Mouse (Mus musculus) MEL-GATA-1-ER (cell line): ENCODE results near the gene Hps4.

Experiments used
- DNase-seq: peaks from one replicate; pipeline ENCODE4 v3.0.0-alpha.2; 2012; ENCODE audit warnings: low read depth; ENCODE audit errors: extremely low read depth

The Hps4 gene

GRCm38 (mm10) chr5:112366879-112367278 lies 24.0 kb downstream of the Hps4 start:
- no peak for DNase-seq

DNA sequence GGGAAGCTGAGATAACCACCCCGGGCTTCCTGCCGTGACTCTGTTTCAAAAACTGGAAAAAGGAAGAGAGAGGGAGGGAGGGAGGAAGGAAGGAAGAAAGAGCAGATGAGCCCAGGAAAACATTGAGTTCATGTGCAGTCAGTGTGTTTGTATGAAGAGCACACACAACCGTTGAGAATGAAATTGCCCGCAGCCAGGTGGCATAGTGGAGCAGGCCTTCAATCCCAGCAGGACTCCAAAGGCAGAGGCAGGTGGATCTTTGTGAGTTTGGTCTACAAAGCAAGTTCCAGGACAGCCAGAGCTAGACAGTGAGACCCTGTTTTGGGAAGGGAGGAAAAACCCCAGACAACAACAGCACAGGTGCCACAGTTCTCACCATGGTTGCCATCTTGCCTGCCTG lies 24.5 kb downstream of the Hps4 start:
- DNase-seq = no peak

GRCm38 (mm10) chr5:112367929-112368328 lies 25.0 kb downstream of the Hps4 start:
- no peak for DNase-seq

DNA sequence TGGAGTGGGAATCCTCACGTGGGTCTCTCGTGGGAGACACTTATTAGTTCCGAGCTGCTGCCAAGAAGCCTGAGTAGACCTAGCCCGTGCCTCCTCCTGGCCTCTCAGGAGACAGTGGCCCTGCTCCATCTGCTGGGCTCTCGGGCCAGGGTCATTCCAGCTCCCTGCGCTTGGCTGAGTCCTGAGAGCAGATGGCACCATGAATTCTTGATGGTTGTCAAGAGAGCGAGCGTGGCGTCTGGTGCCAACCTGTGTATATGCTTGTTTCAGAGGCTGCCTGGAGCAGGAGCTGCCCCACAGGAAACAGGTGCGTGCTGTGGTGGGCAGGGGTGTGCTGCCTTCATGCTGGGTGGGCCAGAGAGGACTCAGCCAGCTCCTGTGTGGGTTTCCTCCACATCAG lies 25.8 kb downstream of the Hps4 start:
- no peak for DNase-seq

- no peak for DNase-seq
Observed at GRCm38 (mm10) chr5:112369326-112369725, 26.4 kb downstream of the Hps4 start.

DNA sequence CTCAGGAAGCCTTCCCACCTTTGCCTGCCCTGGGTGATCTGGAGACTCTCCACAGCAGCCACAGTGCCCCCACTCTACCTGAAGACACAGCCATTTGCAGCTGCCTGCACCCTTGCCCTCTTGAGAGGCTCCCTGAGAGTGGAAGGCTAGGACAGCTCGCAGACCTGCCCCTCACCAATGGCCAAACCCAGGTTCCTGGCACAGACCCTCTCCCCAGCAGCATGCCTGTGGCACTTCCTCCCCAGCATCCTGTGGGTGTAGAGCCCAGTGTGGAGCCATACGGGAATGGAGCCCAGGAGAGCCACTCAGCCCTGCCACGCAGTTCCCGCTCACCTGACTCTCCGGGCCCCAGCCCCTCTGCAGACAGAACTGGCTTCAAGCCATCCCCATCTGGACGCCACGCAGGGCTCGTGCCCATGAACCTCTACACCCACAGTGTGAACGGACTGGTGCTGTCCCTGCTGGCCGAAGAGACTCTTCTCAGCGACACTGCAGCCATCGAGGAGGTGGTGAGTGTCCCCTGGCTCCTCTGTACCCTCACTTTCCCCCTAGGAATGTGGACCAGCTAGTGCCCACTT lies 27.4 kb downstream of the Hps4 start:
- no peak for DNase-seq

GRCm38 (mm10) chr5:112371933-112372332 lies 29.1 kb downstream of the Hps4 start:
- DNase-seq = no peak

- no peak for DNase-seq
Observed at GRCm38 (mm10) chr5:112376111-112376510, 33.2 kb downstream of the Hps4 start.

GRCm38 (mm10) chr5:112377380-112377779 lies 34.5 kb downstream of the Hps4 start:
- no peak for DNase-seq

DNA sequence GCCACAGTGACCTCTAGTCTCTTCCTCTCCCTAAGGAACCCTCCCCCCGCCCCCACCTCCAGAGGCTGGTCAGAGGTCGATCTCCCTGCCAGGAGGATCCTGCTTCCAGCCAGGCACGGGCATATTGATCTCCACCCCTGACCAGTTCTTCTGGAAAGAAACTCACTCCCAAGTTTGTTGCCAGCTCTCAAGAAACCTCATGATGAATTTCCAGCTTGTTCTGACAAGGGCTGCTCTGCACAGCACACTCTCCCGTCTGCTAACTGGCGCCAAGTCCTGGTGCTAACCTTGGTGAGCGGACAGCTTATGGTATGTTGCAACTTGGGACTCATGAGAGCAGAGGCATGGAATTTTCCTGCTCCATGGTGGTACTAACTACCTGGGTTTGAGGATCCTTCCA lies 35.8 kb downstream of the Hps4 start:
- DNase-seq = no peak

DNA sequence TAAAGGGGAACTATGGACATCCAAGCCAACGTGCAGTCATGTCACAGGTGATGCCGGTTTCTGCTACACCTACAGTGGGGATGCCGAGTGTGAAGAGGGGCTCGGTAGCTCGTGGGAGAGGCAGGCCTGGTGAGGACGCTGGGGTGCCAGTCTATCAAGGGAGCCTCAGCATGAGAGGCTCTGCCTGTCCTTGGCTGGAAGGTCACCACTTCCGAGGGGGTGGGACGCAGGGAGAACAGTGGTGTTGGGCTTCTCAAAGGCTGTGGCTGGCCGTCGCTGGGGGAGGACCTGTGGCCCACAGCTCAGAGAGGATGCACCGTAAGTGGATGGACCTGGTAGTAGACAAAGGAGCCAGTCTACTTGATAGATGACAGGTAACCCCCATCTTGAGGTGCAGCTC lies 38.3 kb downstream of the Hps4 start:
- DNase-seq = no peak

GRCm38 (mm10) chr5:112382042-112382441 lies 39.2 kb downstream of the Hps4 start:
- DNase-seq = no peak

DNA sequence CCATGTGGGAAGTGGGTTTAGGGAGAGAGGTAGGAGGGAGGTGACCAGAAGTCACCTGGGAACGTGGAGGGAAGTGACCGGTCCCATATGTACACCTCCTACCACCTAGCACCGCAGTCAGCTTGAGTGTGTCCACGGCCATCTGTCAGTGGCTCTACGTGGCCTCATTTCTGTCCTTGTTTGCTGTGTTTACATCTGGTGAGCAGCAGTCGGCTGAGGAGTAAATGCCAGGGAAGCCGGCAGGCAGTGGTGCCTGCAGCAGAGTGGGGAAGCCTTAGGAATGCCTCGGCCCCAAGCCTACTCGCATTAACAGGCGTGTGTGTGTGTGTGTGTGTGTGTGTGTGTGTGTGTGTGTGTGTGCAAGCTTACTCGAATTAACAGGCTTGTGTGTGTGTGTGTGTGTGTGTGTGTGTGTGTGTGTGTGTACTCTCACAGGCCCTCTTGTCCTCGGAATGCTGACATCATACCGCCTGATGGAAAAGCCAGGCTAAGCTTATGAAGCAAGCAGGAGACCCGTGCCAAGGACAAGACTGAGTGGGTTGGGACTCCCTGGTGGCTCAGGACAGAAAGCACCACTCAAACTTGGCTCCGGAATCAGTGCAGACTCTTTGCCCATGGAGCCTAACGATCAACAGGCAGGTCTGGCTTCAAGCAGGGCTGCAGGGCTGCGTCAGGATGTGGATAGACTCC lies 39.9 kb downstream of the Hps4 start:
- no peak for DNase-seq

GRCm38 (mm10) chr5:112384805-112385472 lies 42.1 kb downstream of the Hps4 start:
- no peak for DNase-seq

- peak; percentile 18 for DNase-seq
Observed at GRCm38 (mm10) chr5:112385973-112386372, 43.1 kb downstream of the Hps4 start.

DNA sequence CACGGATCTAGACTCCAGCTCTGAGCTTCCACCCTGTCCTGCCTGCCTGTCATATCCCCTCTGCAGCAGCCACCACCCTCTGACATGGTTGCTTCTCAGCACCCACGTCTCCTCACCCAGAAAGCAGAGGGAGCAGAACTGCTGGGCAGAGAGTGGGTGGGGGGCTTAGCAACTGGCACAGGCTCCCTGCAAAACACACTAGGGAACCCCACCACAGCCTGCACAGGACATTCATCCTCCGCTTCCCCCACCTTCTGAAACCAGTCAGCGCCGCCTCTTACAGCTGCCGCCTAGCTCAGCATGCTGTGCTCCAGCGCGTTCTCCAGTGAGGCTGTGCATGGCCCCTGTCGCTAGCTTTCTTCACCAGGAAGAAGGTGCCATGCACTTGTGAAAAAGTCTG lies 46.5 kb downstream of the Hps4 start:
- no peak for DNase-seq

DNA sequence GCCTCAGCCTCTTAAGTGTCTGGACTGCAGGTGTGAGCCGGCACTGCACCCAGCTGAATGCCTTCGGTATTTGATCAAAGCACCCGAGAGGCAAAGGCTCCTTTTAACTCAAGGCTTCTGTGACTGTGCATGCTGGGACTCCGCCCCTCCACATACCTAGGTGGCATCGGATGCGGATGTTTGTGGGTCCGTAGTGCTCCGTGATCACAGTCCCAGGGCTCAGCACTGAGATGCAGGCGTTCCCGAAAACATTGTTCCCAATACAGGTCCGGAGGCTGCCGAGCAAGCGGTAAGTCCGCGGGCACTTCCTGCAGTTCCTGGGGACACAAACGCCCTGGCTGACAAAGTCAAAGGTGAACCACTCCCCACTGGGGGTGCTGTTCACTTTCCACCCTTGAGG lies 48.1 kb downstream of the Hps4 start:
- DNase-seq = no peak

- DNase-seq = no peak
Observed at GRCm38 (mm10) chr5:112391676-112392323, 48.9 kb downstream of the Hps4 start.

DNA sequence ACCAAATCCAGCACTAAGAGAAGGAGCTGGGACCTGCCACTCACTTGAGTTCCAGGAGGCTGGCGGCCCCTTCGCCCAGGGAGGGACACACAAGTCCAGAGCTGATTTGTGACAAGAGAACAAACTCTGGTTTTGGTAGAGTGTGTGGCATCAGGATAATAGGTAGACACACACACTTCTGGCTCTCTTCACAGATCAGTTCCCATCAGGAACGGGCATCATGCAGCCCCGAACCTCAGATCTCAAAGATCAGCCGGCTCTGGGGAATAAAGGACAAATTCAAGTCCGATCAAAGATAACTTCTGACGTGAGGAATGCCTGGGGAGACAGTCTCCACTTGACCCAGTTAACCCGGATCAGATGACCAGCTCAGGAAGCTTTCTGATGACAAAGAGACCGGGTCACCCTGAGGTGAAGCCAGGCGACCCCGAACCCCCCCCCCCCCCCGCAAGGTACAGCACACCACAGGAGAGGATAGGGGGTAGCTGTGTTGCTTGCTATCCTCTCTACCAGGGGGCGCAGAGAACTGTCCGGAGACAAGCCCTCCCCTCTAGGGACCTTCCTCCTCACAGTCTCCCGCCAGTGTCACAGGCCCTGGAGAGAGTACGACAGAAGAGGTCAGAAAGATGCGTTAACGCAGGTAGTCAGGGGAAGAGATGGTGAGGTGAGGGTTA lies 51.0 kb downstream of the Hps4 start:
- no peak for DNase-seq

DNA sequence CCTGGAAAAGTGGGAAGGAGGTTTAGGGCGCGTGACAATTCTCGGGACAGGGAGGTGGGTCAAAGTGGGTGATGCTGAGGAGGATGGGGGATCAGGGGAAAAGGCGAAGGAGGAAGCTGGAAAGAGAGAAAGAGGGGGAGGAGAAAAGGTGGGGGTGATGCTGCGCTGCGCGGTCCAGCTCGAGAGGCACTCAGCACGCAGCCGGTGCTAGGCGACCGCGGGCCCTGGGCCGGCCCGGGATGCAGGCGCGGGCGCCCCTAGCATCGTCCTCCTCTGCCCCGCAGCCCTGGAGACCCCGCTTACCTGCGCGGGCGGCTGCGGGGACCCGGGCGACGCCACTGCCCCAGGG lies 51.5 kb downstream of the Hps4 start:
- no peak for DNase-seq

DNA sequence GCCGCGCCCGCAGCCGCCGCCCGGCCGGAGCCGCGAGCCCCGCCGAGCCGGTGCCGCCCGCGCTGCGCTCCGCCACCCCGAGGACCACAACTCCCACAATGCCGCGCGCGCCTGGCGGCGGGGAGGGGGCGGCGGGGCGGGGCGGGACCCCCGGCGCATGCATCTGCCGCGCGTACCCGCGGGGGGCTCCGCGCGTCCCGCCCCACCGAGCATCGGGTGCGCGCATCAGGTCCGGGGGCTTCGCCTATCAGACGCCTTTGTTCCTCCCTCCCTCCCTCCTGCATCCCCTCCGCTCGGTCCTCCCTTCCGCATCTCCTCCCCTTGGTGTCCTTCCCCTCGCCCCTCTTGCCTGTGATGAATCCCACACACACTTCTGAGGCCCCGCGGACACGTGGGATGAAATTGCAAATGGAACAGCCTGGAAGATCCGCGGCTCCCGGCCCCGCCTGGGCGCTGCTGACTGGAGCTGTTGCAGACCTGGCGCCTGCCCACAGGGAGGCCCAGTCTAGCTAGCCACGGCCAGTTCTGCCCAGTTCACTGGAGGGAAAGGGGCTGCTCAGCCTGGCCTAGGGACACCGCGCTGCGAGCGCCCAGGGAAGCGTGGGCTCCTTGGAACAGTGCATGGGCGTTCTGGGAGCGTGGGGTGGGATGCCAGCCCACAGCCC lies 52.0 kb downstream of the Hps4 start, which contains the start of gene Asphd2:
TSS of gene Asphd2 (minus strand) at position 88 of the 665 bp plus-strand sequence.
- DNase-seq = no peak
